Mouse (Mus musculus) hindlimb bud, embryonic 11.5 days (tissue): ENCODE data around the gene Cnot6.

Source experiments
- DNase-seq: peaks from one replicate; pipeline ENCODE4 v3.0.0-alpha.2; 2012; ENCODE audit warnings: low read depth, low spot score; ENCODE audit errors: extremely low spot score

The Cnot6 gene

GRCm38 (mm10) chr11:49712555-49713335 is at the start of gene Cnot6:
Gene Cnot6 (minus strand): TSS chr11:49712723.
- DNase-seq: peak; percentile 88

DNA sequence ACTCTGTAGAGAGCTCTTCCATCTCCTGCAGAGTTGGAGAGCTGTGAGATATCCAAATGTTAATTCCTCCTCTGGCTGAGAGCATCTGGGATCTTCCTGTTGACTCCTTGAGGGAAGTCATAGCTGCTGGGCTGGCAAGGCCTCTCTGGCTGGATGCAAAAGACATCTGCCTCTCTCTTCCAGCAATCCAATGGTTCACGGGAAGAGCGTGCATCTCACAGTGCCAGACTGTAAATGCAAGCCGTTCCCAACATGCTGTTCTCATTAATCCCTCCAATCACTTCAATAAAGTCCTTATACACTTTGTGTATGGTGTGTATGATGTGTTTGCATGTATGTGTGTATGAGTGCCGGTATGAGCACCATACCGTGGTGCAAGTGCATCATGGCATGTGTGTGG is 48.6 kb upstream of the Cnot6 start:
- no peak for DNase-seq

DNA sequence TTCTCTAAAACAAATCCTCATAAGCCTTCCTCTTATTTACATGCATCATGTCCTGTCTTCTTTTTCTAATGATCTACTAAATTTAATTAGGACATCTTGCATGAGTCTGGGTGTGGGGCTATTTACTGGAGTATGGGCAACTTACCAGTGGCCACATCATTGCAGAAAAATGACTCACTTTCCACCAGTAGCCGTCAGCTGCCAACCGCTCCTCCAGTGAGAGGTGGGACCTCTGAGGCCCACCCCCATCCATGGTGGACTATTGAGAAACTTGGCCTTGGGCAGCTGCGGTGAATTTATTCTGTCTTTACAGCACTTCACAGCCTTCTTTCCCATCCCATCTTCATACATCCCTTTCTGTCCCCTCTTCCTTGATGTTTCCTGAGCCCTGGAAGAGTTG is 45.6 kb upstream of the Cnot6 start:
- DNase-seq: no peak

DNA sequence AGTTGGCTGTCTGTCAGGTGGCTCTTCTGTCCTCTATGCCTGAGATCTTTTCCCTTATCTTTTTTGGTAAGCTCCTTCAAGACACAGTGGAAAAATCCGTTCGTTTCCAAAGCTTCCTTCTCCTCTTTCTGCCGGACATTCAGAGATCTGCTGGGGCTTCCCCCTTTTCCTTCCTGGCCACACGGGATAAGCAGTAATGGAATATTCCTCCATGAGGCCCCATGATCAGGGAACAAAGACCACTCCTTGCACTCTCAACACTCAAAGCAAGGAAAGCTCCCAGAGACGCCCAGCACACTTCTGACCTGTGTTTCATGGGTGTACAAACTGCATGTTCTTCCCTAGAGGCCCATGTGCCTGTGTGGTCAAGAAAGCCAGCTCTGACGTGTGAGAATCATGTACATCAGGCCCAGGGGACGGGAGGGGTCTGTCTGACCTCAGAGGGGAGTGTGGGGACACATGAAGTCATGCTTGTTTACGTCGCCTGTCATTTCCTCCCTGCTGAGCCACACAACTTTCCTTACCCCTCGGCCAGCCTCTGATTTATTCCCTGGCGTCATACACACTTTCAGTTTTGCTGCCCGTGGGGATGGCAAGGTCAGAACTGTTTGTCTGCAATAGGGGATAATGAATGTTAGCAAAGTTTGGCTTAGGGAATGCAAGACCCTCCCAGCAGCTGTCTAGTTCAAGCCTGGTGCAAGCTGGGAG is 42.6 kb upstream of the Cnot6 start:
- no peak for DNase-seq

DNA sequence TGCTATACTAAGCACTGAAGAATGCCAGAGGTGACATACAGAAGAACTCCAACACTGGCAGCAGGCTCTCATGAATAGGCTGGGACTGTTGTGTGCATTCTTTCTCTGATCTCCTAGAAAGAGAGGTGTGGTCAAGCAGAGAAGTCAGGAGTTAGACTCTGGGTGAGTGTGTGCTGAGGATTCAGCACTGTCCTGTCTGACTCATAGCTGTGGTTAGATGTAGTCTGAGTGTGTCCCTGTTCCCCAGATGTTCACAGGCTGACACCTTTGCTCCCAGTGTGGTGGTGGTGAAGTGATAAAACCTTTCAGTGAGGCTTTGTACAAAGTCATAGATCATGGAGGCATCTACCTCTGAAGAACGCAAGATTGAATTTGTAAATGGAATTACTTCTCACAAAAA is 34.2 kb upstream of the Cnot6 start:
- DNase-seq: no peak

GRCm38 (mm10) chr11:49745839-49746238 is 33.3 kb upstream of the Cnot6 start:
- DNase-seq: no peak

DNA sequence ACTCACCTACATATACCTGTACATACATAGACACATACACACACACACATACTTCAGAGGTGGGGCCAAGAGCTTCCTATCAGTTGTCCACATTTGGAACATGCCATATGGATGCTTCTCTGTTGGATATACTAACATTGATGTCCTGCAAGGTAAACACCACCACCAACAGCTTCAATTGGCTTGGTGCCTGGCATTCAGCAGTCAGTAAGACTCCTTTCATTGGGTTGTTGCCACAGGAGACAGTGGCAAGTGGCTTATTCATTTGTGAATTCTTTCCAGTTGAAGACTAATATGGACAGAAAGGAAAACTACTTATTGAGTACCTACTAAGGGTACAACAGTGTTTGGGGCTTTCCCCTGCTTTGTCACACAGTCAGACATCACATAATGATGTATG is 32.5 kb upstream of the Cnot6 start:
- DNase-seq: no peak

DNA sequence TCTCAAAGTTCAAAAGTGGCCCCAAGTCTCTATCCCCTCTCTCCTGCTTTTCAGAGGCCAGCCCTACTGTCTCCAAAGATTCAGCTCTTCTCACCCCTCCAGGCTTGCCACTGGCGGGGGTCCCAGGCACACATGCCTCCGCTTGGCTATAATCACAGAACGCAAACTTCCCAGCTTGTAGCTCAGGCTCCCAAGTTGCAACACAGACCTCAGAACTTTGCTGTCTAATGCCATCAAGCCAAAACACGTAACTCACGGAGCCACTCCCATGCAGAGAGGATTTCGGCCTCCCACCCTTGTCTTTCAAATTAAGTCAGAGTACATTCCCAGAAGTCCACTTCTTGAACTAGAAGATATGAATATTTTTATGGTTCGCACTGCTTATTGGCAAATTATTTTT is 31.1 kb upstream of the Cnot6 start:
- DNase-seq: no peak

DNA sequence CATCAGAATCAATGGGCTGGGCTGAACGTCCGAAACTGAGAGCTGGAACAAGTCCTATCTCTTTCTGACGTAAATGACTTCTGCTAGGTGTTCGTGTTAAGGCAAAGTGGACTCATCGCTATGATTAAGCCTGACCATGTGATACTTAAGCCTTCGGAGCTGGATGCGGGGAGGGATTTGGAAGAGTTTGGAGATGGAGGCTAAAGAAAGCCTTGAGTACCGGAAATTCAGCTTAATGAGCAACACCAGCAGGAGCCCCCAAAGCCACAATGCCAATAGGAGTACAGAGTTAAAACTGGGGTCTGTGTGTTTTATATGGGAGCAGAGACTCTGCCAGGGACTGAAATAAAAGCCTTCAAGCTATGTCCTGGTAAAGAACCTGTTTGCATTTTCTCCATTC is 29.7 kb upstream of the Cnot6 start:
- DNase-seq: no peak

DNA sequence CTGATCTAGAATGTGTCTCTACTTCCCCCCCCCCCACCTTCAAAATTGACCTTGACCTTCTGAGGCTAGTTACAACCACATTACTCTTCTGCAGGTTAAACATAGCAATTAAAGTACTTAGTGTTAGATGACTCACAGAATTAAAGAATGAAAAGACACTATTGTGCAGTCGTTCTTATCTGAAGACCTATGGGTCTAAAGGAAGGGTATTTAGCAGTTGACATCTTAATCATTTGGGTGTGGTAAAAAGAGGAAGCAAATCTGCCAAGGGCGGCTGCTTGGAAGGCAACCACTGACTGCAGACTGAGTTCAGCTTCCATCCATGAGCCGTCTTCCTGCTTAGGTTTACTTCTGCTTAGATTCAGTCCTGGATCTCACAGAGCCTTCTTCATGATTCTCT is 27.3 kb upstream of the Cnot6 start:
- no peak for DNase-seq

GRCm38 (mm10) chr11:49738659-49739406 is 26.3 kb upstream of the Cnot6 start:
- DNase-seq: no peak

- DNase-seq: no peak
These were observed 25.1 kb upstream of the Cnot6 start for GRCm38 (mm10) chr11:49737625-49738024.

GRCm38 (mm10) chr11:49734771-49735170 is 22.2 kb upstream of the Cnot6 start:
- no peak for DNase-seq

GRCm38 (mm10) chr11:49730275-49730948 is 17.9 kb upstream of the Cnot6 start:
- no peak for DNase-seq

GRCm38 (mm10) chr11:49727877-49728276 is 15.4 kb upstream of the Cnot6 start:
- no peak for DNase-seq

DNA sequence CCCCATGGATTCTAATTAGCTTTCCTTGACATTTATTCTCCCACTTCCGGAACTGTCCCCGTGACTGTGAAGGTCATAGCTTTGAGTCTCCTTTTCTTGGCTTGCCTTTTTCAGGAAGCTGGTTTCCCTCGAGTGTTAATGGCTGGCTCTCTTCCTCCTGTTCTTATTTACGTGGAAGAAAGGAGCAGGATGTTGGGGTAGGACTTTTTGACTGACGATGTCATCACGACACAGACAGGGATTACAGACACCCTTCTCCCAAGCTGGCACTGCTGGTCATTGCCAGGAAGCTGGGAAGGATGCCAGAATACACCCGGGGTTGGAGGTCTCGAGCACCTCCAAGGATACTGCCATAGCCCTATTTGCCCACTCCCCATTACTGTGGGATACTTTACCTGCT is 14.3 kb upstream of the Cnot6 start:
- no peak for DNase-seq

DNA sequence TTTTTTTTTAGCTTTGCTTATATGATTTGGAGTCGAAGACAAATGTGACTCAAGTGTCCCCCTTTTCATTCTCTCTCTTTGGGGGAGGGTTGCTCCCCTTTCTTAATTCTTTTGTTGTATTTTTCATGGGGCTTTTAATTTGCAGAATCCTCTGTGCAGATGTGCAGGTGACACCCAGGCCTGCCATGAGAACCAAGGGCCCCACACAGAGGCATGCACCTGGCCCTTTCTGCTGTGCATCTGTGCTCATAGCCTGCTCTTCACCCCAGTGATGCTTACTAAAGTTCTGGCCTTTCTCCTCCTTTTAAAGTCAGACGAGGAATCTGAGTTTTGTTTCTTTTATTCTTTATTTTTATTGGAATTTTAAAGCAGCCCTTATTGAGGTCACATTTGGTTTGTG is 12.2 kb upstream of the Cnot6 start:
- DNase-seq: no peak

DNA sequence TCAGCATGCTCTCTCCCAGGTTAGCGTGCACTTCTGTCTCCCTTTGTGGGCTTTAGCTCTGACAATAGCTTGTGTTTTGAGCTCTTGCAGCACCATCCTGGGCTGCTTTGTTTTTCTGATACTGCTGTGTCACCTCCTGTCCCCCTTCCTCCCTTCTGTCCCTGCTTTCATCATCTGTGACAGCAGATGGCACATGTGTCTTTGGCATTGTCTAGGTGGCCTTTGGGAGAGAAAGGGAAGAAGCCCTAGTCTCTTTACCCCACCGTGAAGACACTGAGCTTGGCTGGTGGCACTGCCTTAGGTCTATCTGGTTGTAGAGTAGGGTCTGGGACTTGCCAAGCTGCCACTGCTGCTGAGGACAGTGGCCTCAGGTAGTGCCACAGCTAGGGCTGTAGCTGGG is 10.8 kb upstream of the Cnot6 start:
- DNase-seq: no peak

GRCm38 (mm10) chr11:49722692-49723091 is 10.2 kb upstream of the Cnot6 start:
- DNase-seq: no peak

GRCm38 (mm10) chr11:49721358-49721757 is 8.8 kb upstream of the Cnot6 start:
- no peak for DNase-seq

GRCm38 (mm10) chr11:49719466-49720151 is 7.1 kb upstream of the Cnot6 start:
- DNase-seq: no peak
